Mouse (Mus musculus) CH12.LX (cell line): ENCODE measurements around the gene Srrm4. TPM values are rescaled to one million over a fixed set of nuclear protein-coding genes. Genes with fewer than 3 reads are reported as not detected.

Experiments used
- DNase-seq: peaks from one replicate; pipeline ENCODE4 v3.0.0-alpha.2; 2013; ENCODE audit errors: extremely low read depth
- H3K27ac ChIP-seq: 2 replicates; pipeline ENCODE4 v1.5.1; 2012; ENCODE audit warnings: low read depth, mild to moderate bottlenecking, control low read depth, moderate library complexity; ENCODE audit not compliant: insufficient read depth
- H3K27me3 ChIP-seq: replicated peaks from 2 replicates; pipeline ENCODE3; 2012; ENCODE audit warnings: inconsistent platforms
- H3K36me3 ChIP-seq, 2 experiments: replicated peaks in 1 of 2; 2 replicates each; pipeline versions ENCODE3 to v1.6.1; 2012; ENCODE audit warnings: inconsistent platforms in 1 of 2, low read length in 1 of 2, mild to moderate bottlenecking in 1 of 2, mixed read lengths in 1 of 2, moderate library complexity in 1 of 2; ENCODE audit not compliant: control insufficient read depth in 1 of 2, insufficient read depth in 1 of 2
- H3K4me1 ChIP-seq, 2 experiments: 2 replicates each; pipeline ENCODE4 v1.6.1; 2012; ENCODE audit warnings: inconsistent platforms in 1 of 2, moderate library complexity in 1 of 2; ENCODE audit not compliant: insufficient read depth in 2 of 2, control insufficient read depth in 1 of 2
- H3K4me2 ChIP-seq: 2 replicates; pipeline ENCODE4 v1.6.1; 2012; ENCODE audit warnings: low read depth, mild to moderate bottlenecking, control low read depth; ENCODE audit not compliant: poor library complexity, insufficient read depth, severe bottlenecking
- H3K4me3 ChIP-seq, 3 experiments: fragments of 150-350 bp in 1 of 3; sonication (generic) in 1 of 3; replicated peaks in 1 of 3; 2 replicates each; pipeline versions ENCODE3 to v1.5.1; 2011 to 2012; ENCODE audit warnings: low read depth in 2 of 3, low read length in 2 of 3, mild to moderate bottlenecking in 2 of 3, moderate library complexity in 2 of 3, control low read depth in 1 of 3, improper control_type of control experiment in 1 of 3, inconsistent platforms in 1 of 3, mixed read lengths in 1 of 3; ENCODE audit not compliant: poor library complexity in 1 of 3
- H3K79me2 ChIP-seq: replicated peaks from 2 replicates; pipeline ENCODE4 v1.6.1; 2012; ENCODE audit warnings: mild to moderate bottlenecking, moderate library complexity; ENCODE audit not compliant: control insufficient read depth, poor library complexity, insufficient read depth, severe bottlenecking; ENCODE audit errors: extremely low read depth
- H3K9ac ChIP-seq: 2 replicates; pipeline ENCODE4 v1.6.1; 2012; ENCODE audit warnings: low read depth, mild to moderate bottlenecking, control low read depth, moderate library complexity; ENCODE audit not compliant: insufficient read depth
- H3K9me3 ChIP-seq: replicated peaks from 2 replicates; pipeline ENCODE3; 2012; ENCODE audit warnings: low read length, inconsistent platforms, mixed read lengths
- BHLHE40 ChIP-seq: IDR thresholded peaks from 2 replicates; pipeline ENCODE4 v1.6.1; 2011; ENCODE audit warnings: mild to moderate bottlenecking, low read depth, low read length, improper control_type of control experiment
- CHD1 ChIP-seq: IDR thresholded peaks from 2 replicates; pipeline ENCODE4 v1.6.1; 2012; ENCODE audit warnings: low read depth, low read length, improper control_type of control experiment, inconsistent platforms
- CHD2 ChIP-seq: IDR thresholded peaks from 2 replicates; pipeline ENCODE4 v1.6.1; 2011; ENCODE audit warnings: low read length, improper control_type of control experiment
- CTCF ChIP-seq, 2 experiments: IDR thresholded peaks in 1 of 2; conservative IDR thresholded peaks in 1 of 2; 2 replicates each; pipeline ENCODE4 v1.5.1; 2011 to 2012; ENCODE audit warnings: low read depth in 2 of 2, low read length in 2 of 2, improper control_type of control experiment in 1 of 2, inconsistent platforms in 1 of 2, mild to moderate bottlenecking in 1 of 2, moderate library complexity in 1 of 2
- E2F4 ChIP-seq: IDR thresholded peaks from 2 replicates; pipeline ENCODE4 v1.6.1; 2011; ENCODE audit warnings: low read depth, low read length, improper control_type of control experiment; ENCODE audit not compliant: insufficient replicate concordance
- ELF1 ChIP-seq: IDR thresholded peaks from 2 replicates; pipeline ENCODE4 v1.6.1; 2014; ENCODE audit warnings: low read depth, mild to moderate bottlenecking, inconsistent platforms, low read length, improper control_type of control experiment
- EP300 ChIP-seq: IDR thresholded peaks from 2 replicates; pipeline ENCODE4 v1.6.1; 2011; ENCODE audit warnings: low read length, improper control_type of control experiment
- GABPA ChIP-seq: IDR thresholded peaks from 2 replicates; pipeline ENCODE4 v1.6.1; 2012; ENCODE audit warnings: low read depth, low read length, improper control_type of control experiment, inconsistent platforms; ENCODE audit not compliant: insufficient replicate concordance
- IRF4 ChIP-seq: IDR thresholded peaks from 2 replicates; pipeline ENCODE4 v1.6.1; 2014; ENCODE audit warnings: low read depth, mild to moderate bottlenecking, inconsistent platforms, low read length, improper control_type of control experiment
- JUN ChIP-seq: IDR thresholded peaks from 2 replicates; pipeline ENCODE4 v1.6.1; 2011; ENCODE audit warnings: low read depth, mild to moderate bottlenecking, low read length, improper control_type of control experiment, moderate library complexity; ENCODE audit not compliant: insufficient read depth
- MAFK ChIP-seq: IDR thresholded peaks from 2 replicates; pipeline ENCODE4 v1.6.1; 2011; ENCODE audit warnings: low read length, improper control_type of control experiment; ENCODE audit not compliant: insufficient replicate concordance
- MAZ ChIP-seq: IDR thresholded peaks from 2 replicates; pipeline ENCODE4 v1.6.1; 2012; ENCODE audit warnings: low read depth, mild to moderate bottlenecking, inconsistent platforms, low read length, improper control_type of control experiment, moderate library complexity
- MXI1 ChIP-seq: IDR thresholded peaks from 2 replicates; pipeline ENCODE4 v1.6.1; 2011; ENCODE audit warnings: mild to moderate bottlenecking, low read depth, low read length, improper control_type of control experiment
- MYC ChIP-seq: IDR thresholded peaks from 2 replicates; pipeline ENCODE4 v1.6.1; 2011; ENCODE audit warnings: low read depth, mild to moderate bottlenecking, improper control_type of control experiment, low read length
- NELFE ChIP-seq: IDR thresholded peaks from 2 replicates; pipeline ENCODE4 v1.6.1; 2011; ENCODE audit warnings: low read depth, low read length, improper control_type of control experiment
- POLR2A ChIP-seq: IDR thresholded peaks from 2 replicates; pipeline ENCODE4 v1.6.1; 2011; ENCODE audit warnings: low read depth, mild to moderate bottlenecking, improper control_type of control experiment, low read length
- SIN3A ChIP-seq: IDR thresholded peaks from 2 replicates; pipeline ENCODE4 v1.6.1; 2012; ENCODE audit warnings: low read length, improper control_type of control experiment, inconsistent platforms
- TBP ChIP-seq: conservative IDR thresholded peaks from 2 replicates; pipeline ENCODE4 v1.6.1; 2011; ENCODE audit warnings: low read depth, low read length, improper control_type of control experiment
- TCF12 ChIP-seq: IDR thresholded peaks from 2 replicates; pipeline ENCODE4 v1.6.1; 2014; ENCODE audit warnings: low read depth, mild to moderate bottlenecking, inconsistent platforms, low read length, improper control_type of control experiment
- USF1 ChIP-seq: IDR thresholded peaks from 2 replicates; pipeline ENCODE4 v1.6.1; 2014; ENCODE audit warnings: low read depth, mild to moderate bottlenecking, inconsistent platforms, low read length, improper control_type of control experiment
- ZC3H11A ChIP-seq: IDR thresholded peaks from 2 replicates; pipeline ENCODE4 v1.6.1; 2012; ENCODE audit warnings: low read depth, mild to moderate bottlenecking, inconsistent platforms, low read length, improper control_type of control experiment
- ZKSCAN1 ChIP-seq: IDR thresholded peaks from 2 replicates; pipeline ENCODE4 v1.6.1; 2012; ENCODE audit warnings: low read depth, inconsistent platforms, low read length, improper control_type of control experiment, borderline replicate concordance
- dilution Hi-C: fragments of 300-500 bp; cut with MboI; formaldehyde crosslinking; loops from 2 replicates; pipeline ENCODE4 v1.14.3; 2020; ENCODE audit warnings: low sequenced_read_pairs; ENCODE audit not compliant: extremely low pct_unique_long_range_greater_than_20kb, extremely low pct_ligation_motif_present
- in situ Hi-C: fragments of 300-500 bp; cut with MboI; formaldehyde crosslinking; loops from 3 replicates; pipeline ENCODE4 v1.14.3; 2019; ENCODE audit warnings: low sequenced_read_pairs, low pct_ligation_motif_present, low pct_unique_long_range_greater_than_20kb, mixed read lengths
- polyA plus RNA-seq: library from polyadenylated mRNA; unstranded; fragments of >175 nt; gene quantifications from 2 replicates; pipeline ENCODE4 v1.2.1, GENCODE M21; 2012; ENCODE audit warnings: low read depth; ENCODE audit not compliant: insufficient read length
- total RNA-seq, 2 experiments: library from RNA; depleted of rRNA; stranded (reverse); fragments of 300-350 nt in 1 of 2; fragments of >200 nt in 1 of 2; gene quantifications; 2 replicates each; pipeline ENCODE4 v1.2.3; 2012 to 2014

Gene Srrm4
- total and polyA plus RNA-seq, 3 experiments, result not detected

DNA sequence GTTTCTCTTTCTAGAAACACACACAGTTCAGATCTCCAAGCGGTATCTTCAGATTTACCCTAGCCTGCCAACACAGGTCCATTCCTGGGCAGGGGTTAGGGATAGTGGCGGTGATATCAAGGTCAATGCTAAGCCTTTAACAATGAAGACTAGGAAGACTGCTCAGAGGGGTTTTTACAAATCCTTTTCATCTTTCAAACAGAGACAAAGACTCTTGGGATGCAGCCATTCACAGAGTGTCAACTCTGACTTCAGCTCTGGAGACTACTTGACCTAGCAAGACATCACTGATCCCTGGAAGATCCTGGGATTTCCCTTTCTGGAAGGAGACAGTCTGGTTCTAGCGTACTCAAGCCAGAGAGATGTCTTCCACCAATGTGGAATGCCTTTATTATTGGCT lies 190.8 kb downstream of the Srrm4 start:
- Histone ChIP-seq H3K9me3 (peaks cover 87% of the 10 kb centered on the region), H3K79me2 (no peaks in the 10 kb centered on the region)
- TF ChIP-seq MAZ (no peak), NELFE (no peak), JUN (no peak), IRF4 (no peak), ELF1 (no peak), MYC (no peak), SIN3A (no peak), USF1 (no peak), BHLHE40 (no peak), ZKSCAN1 (no peak), CHD1 (no peak), CTCF (conservative IDR thresholded peaks at IDR 0.05 in 1 of 2, IDR thresholded peaks at IDR 0.05 in 1 of 2; ENCODE audit: low read depth in 2 of 2, low read length in 2 of 2) (no peak), TCF12 (no peak), MXI1 (no peak)
- TF ChIP-seq, all 38 proteins: peak for 0
- H3K9ac ChIP-seq, result no peak overlapping the region
- dilution Hi-C loops, result no loop called here
- no peak overlapping the region for H3K27ac ChIP-seq
- no peak overlapping the region for H3K4me2 ChIP-seq
- DNase-seq, result no peak
- in situ Hi-C loops, result no loop called here
- no peaks in the 10 kb centered on the region for H3K27me3 ChIP-seq
- H3K36me3 ChIP-seq, result no peaks in the 10 kb centered on the region
- no peak overlapping the region for H3K4me3 ChIP-seq
- H3K4me1 ChIP-seq, result no peaks in the 10 kb centered on the region

GRCm38 (mm10) chr5:116400042-116400730 lies 191.4 kb downstream of the Srrm4 start:
- TF ChIP-seq EP300, result no peak
- no peak for TF ChIP-seq ELF1
- no peak for TF ChIP-seq ZC3H11A
- TF ChIP-seq TCF12, result no peak
- no peak for TF ChIP-seq E2F4
- no peak for TF ChIP-seq BHLHE40
- TF ChIP-seq MAZ, result no peak
- no peak for TF ChIP-seq TBP
- TF ChIP-seq GABPA, result no peak
- TF ChIP-seq SIN3A, result no peak
- no peak for TF ChIP-seq IRF4
- no peak for TF ChIP-seq CHD2
- TF ChIP-seq MYC, result no peak
- no peak for TF ChIP-seq ZKSCAN1
- TF ChIP-seq POLR2A, result no peak
- no peak for TF ChIP-seq MAFK
- no peak for TF ChIP-seq NELFE
- H3K79me2 ChIP-seq, result no peaks in the 10 kb centered on the region
- no peaks in the 10 kb centered on the region for H3K36me3 ChIP-seq
- no peaks in the 10 kb centered on the region for H3K27me3 ChIP-seq
- H3K4me1 ChIP-seq, result no peaks in the 10 kb centered on the region
- peaks cover 86% of the 10 kb centered on the region for H3K9me3 ChIP-seq
- dilution Hi-C loops (no loop called here), in situ Hi-C loops (no loop called here)
- H3K27ac ChIP-seq, result no peak overlapping the region
- no peak overlapping the region for H3K9ac ChIP-seq
- no peak for DNase-seq
- no peak overlapping the region for H3K4me2 ChIP-seq
- H3K4me3 ChIP-seq, result no peak overlapping the region
